Mouse (Mus musculus): ENCODE data around the gene Itih5. TPM values are rescaled to one million over a fixed set of nuclear protein-coding genes. Genes with fewer than 3 reads are reported as not detected.
A peak's percentile ranks its signal among the peaks of the same experiment; 100 is the strongest.

Itih5 gene
- polyA plus RNA-seq (2015; fragmentation: Nextera tagmentation; extraction: Ambion mirVana) = 30.0 and 35.2 TPM in 2 replicates

GRCm38 (mm10) chr2:10153201-10154075 lies at the start of gene Itih5:
Gene Itih5 (plus strand): TSS chr2:10153571.
- Histone ChIP-seq H3K9ac (ENCODE audit: low read length) (peak within 1 kb of the TSS; percentile 77), H3K27me3 (ENCODE audit: control insufficient read depth, insufficient read depth, low read length) (no peaks in the 10 kb centered on the region), H3K4me3 (replicated peaks; ENCODE audit: low read length) (peak within 1 kb of the TSS; percentile 60), H3K36me3 (ENCODE audit: control insufficient read depth, insufficient read depth, low read length) (no peaks in the 10 kb centered on the region), H3K9me3 (replicated peaks; ENCODE audit: control insufficient read depth, low read length) (no peaks in the 10 kb centered on the region), H3K4me2 (ENCODE audit: low read depth, low read length) (peak within 1 kb of the TSS; percentile 88), H3K27ac (ENCODE audit: low read length) (peak within 1 kb of the TSS; percentile 23; the same call in 1 of the 2 replicates), H3K4me1 (ENCODE audit: control insufficient read depth, insufficient read depth, low read length) (peaks cover 10% of the 10 kb centered on the region)
- 9% methylated on average over 27 of the region's 27 CpGs for WGBS
- peak; percentile 83; the same call in 1 of the 2 replicates for ATAC-seq (ENCODE audit: insufficient read depth, low FRiP score)

DNA sequence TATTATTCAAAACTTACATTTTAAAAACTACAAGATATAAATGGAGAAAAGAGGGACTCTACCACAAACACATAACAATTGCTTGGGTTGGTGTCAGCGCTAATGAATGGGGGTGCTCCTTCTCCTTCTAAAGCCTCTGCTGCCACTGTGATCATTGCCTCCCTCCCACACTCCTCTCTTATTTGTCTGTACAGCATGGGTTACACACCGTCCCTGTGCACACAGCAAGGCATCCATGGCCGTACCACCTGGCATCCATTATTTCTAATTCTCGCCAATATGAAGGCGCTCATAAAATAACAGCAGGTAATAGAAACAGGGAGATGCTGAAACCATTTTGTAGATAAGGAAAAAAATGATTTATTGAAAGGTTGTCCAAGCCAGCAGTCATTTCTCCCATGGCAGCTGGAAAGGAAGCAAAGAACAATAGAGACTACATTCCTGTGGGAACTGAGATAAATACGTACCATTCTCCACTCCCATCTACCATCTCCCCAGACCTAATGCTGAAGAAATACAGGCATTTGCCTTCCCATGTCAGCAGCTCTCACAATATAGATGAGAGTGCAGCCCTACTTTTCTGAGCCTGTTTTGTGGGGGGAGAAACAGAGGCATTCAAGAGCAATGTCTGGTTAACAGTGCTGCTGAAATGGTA lies 44.7 kb upstream of the Itih5 start:
- no peaks in the 10 kb centered on the region for H3K9me3 ChIP-seq (replicated peaks; ENCODE audit: control insufficient read depth, low read length)
- H3K4me1 ChIP-seq (ENCODE audit: control insufficient read depth, insufficient read depth, low read length) = no peaks in the 10 kb centered on the region
- no peak overlapping the region for H3K4me3 ChIP-seq (replicated peaks; ENCODE audit: low read length)
- H3K9ac ChIP-seq (ENCODE audit: low read length) = no peak overlapping the region
- 61% methylated on average over 6 of the region's 6 CpGs for whole genome bisulfite sequencing
- H3K27ac ChIP-seq (ENCODE audit: low read length) = no peak overlapping the region
- no peak for ATAC-seq (ENCODE audit: insufficient read depth, low FRiP score)
- H3K27me3 ChIP-seq (ENCODE audit: control insufficient read depth, insufficient read depth, low read length) = no peaks in the 10 kb centered on the region
- H3K4me2 ChIP-seq (ENCODE audit: low read depth, low read length) = no peak overlapping the region
- H3K36me3 ChIP-seq (ENCODE audit: control insufficient read depth, insufficient read depth, low read length) = no peaks in the 10 kb centered on the region

- no peaks in the 10 kb centered on the region for H3K36me3 ChIP-seq (ENCODE audit: control insufficient read depth, insufficient read depth, low read length)
- H3K9me3 ChIP-seq (replicated peaks; ENCODE audit: control insufficient read depth, low read length) = no peaks in the 10 kb centered on the region
- no peak overlapping the region for H3K27ac ChIP-seq (ENCODE audit: low read length)
- no peak for ATAC-seq (ENCODE audit: insufficient read depth, low FRiP score)
- 74% methylated on average over 1 of the region's 1 CpGs for WGBS
- H3K9ac ChIP-seq (ENCODE audit: low read length) = no peak overlapping the region
- no peak overlapping the region for H3K4me2 ChIP-seq (ENCODE audit: low read depth, low read length)
- no peak overlapping the region for H3K4me3 ChIP-seq (replicated peaks; ENCODE audit: low read length)
- no peaks in the 10 kb centered on the region for H3K27me3 ChIP-seq (ENCODE audit: control insufficient read depth, insufficient read depth, low read length)
- no peaks in the 10 kb centered on the region for H3K4me1 ChIP-seq (ENCODE audit: control insufficient read depth, insufficient read depth, low read length)
Measured at GRCm38 (mm10) chr2:10118751-10119150, 34.6 kb upstream of the Itih5 start.

DNA sequence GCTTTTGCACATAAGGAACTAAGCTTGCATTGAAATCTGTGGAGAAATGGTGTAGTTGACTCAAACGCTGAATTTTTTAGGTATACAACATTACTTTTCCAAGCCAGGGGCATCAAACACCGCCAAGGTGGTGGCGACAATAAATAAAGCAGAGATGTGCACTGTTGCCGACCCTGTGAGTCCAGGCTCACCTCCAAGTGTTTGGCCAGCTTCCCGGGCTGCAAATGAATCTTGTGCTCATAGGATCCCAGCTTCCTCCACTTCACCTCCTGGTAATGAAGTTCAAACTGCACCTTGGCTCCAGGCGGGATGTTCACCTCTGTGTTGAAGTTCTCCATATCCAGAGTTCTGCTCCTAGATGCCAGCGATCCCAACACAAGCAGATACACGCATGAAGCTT lies 34.1 kb upstream of the Itih5 start:
- H3K27ac ChIP-seq (ENCODE audit: low read length) = no peak overlapping the region
- ATAC-seq (ENCODE audit: insufficient read depth, low FRiP score) = no peak
- no peak overlapping the region for H3K4me3 ChIP-seq (replicated peaks; ENCODE audit: low read length)
- no peaks in the 10 kb centered on the region for H3K9me3 ChIP-seq (replicated peaks; ENCODE audit: control insufficient read depth, low read length)
- WGBS = 76% methylated on average over 8 of the region's 8 CpGs
- no peaks in the 10 kb centered on the region for H3K27me3 ChIP-seq (ENCODE audit: control insufficient read depth, insufficient read depth, low read length)
- H3K4me1 ChIP-seq (ENCODE audit: control insufficient read depth, insufficient read depth, low read length) = no peaks in the 10 kb centered on the region
- no peaks in the 10 kb centered on the region for H3K36me3 ChIP-seq (ENCODE audit: control insufficient read depth, insufficient read depth, low read length)
- no peak overlapping the region for H3K9ac ChIP-seq (ENCODE audit: low read length)
- H3K4me2 ChIP-seq (ENCODE audit: low read depth, low read length) = no peak overlapping the region

GRCm38 (mm10) chr2:10121826-10122225 lies 31.5 kb upstream of the Itih5 start:
- Histone ChIP-seq H3K4me3 (replicated peaks; ENCODE audit: low read length) (no peak overlapping the region), H3K27me3 (ENCODE audit: control insufficient read depth, insufficient read depth, low read length) (no peaks in the 10 kb centered on the region), H3K27ac (ENCODE audit: low read length) (no peak overlapping the region), H3K36me3 (ENCODE audit: control insufficient read depth, insufficient read depth, low read length) (no peaks in the 10 kb centered on the region), H3K9me3 (replicated peaks; ENCODE audit: control insufficient read depth, low read length) (no peaks in the 10 kb centered on the region), H3K4me2 (ENCODE audit: low read depth, low read length) (no peak overlapping the region), H3K9ac (ENCODE audit: low read length) (no peak overlapping the region), H3K4me1 (ENCODE audit: control insufficient read depth, insufficient read depth, low read length) (no peaks in the 10 kb centered on the region)
- 71% methylated on average over 3 of the region's 3 CpGs for WGBS
- ATAC-seq (ENCODE audit: insufficient read depth, low FRiP score) = no peak

DNA sequence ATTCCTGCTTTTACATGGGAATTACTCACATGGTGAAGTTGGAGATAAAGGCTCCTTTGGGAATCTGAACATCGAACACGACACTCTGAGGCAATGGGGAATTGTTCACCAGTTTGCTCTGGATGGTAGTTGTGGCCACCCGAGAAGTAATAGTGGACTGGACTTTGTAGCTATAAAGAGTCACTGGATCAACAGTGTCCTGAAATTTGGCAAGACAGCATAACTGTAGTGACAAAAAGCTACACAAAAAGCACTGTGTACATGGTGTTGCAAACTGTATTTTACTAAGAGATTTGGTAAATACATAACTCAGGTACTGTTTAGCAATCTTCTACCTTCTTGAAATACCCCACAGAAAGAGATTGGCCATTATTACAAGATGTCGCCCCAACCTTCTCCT lies 27.2 kb upstream of the Itih5 start:
- Histone ChIP-seq H3K9ac (ENCODE audit: low read length) (no peak overlapping the region), H3K9me3 (replicated peaks; ENCODE audit: control insufficient read depth, low read length) (no peaks in the 10 kb centered on the region), H3K27me3 (ENCODE audit: control insufficient read depth, insufficient read depth, low read length) (no peaks in the 10 kb centered on the region), H3K36me3 (ENCODE audit: control insufficient read depth, insufficient read depth, low read length) (no peaks in the 10 kb centered on the region), H3K4me2 (ENCODE audit: low read depth, low read length) (no peak overlapping the region), H3K4me3 (replicated peaks; ENCODE audit: low read length) (no peak overlapping the region), H3K4me1 (ENCODE audit: control insufficient read depth, insufficient read depth, low read length) (no peaks in the 10 kb centered on the region; the same call in 1 of the 2 replicates), H3K27ac (ENCODE audit: low read length) (no peak overlapping the region)
- WGBS = 89% methylated on average over 4 of the region's 4 CpGs
- ATAC-seq (ENCODE audit: insufficient read depth, low FRiP score) = no peak

GRCm38 (mm10) chr2:10127471-10127870 lies 25.9 kb upstream of the Itih5 start:
- no peak for ATAC-seq (ENCODE audit: insufficient read depth, low FRiP score)
- no peaks in the 10 kb centered on the region; the same call in 1 of the 2 replicates for H3K4me1 ChIP-seq (ENCODE audit: control insufficient read depth, insufficient read depth, low read length)

GRCm38 (mm10) chr2:10128571-10128970 lies 24.8 kb upstream of the Itih5 start:
- Histone ChIP-seq H3K4me1 (ENCODE audit: control insufficient read depth, insufficient read depth, low read length) (no peaks in the 10 kb centered on the region; the same call in 1 of the 2 replicates), H3K27ac (ENCODE audit: low read length) (no peak overlapping the region), H3K4me3 (replicated peaks; ENCODE audit: low read length) (no peak overlapping the region), H3K9ac (ENCODE audit: low read length) (no peak overlapping the region), H3K4me2 (ENCODE audit: low read depth, low read length) (no peak overlapping the region), H3K9me3 (replicated peaks; ENCODE audit: control insufficient read depth, low read length) (no peaks in the 10 kb centered on the region), H3K36me3 (ENCODE audit: control insufficient read depth, insufficient read depth, low read length) (no peaks in the 10 kb centered on the region), H3K27me3 (ENCODE audit: control insufficient read depth, insufficient read depth, low read length) (no peaks in the 10 kb centered on the region)
- ATAC-seq (ENCODE audit: insufficient read depth, low FRiP score) = no peak
- WGBS = 59% methylated on average over 4 of the region's 4 CpGs

More at GRCm38 (mm10) chr2:10127471-10127870, 25.9 kb upstream of the Itih5 start:
- Histone ChIP-seq H3K27me3 (ENCODE audit: control insufficient read depth, insufficient read depth, low read length) (no peaks in the 10 kb centered on the region), H3K27ac (ENCODE audit: low read length) (no peak overlapping the region), H3K9ac (ENCODE audit: low read length) (no peak overlapping the region), H3K9me3 (replicated peaks; ENCODE audit: control insufficient read depth, low read length) (no peaks in the 10 kb centered on the region), H3K4me3 (replicated peaks; ENCODE audit: low read length) (no peak overlapping the region), H3K4me2 (ENCODE audit: low read depth, low read length) (no peak overlapping the region), H3K36me3 (ENCODE audit: control insufficient read depth, insufficient read depth, low read length) (no peaks in the 10 kb centered on the region)
- 80% methylated on average over 5 of the region's 5 CpGs for WGBS

GRCm38 (mm10) chr2:10130341-10130990 lies 22.9 kb upstream of the Itih5 start:
- no peak for ATAC-seq (ENCODE audit: insufficient read depth, low FRiP score)
- Histone ChIP-seq H3K4me3 (replicated peaks; ENCODE audit: low read length) (no peak overlapping the region), H3K4me1 (ENCODE audit: control insufficient read depth, insufficient read depth, low read length) (no peaks in the 10 kb centered on the region; the same call in 1 of the 2 replicates), H3K9me3 (replicated peaks; ENCODE audit: control insufficient read depth, low read length) (no peaks in the 10 kb centered on the region), H3K27me3 (ENCODE audit: control insufficient read depth, insufficient read depth, low read length) (no peaks in the 10 kb centered on the region), H3K4me2 (ENCODE audit: low read depth, low read length) (no peak overlapping the region), H3K9ac (ENCODE audit: low read length) (no peak overlapping the region), H3K27ac (ENCODE audit: low read length) (peak overlapping the region; percentile 79), H3K36me3 (ENCODE audit: control insufficient read depth, insufficient read depth, low read length) (no peaks in the 10 kb centered on the region)
- WGBS = 35% methylated on average over 8 of the region's 8 CpGs

Measured in stomach, embryonic 16.5 days (tissue).